Mouse (Mus musculus) liver, postnatal 0 days (tissue): ENCODE results near the gene Hist1h2bh.
"Not testable (repeated sequence)": the region's sequence is repeated elsewhere in the genome, so short reads cannot be mapped to it uniquely, and the experiment has no call there.

Experiments
- CTCF ChIP-seq: sonication (generic); IDR thresholded peaks from 2 replicates; pipeline ENCODE4 v1.5.1; 2016; ENCODE audit warnings: antibody characterized with exemption, low read depth
- EP300 ChIP-seq: IDR thresholded peaks from 2 replicates; pipeline ENCODE4 v1.6.1; 2016; ENCODE audit warnings: antibody characterized with exemption, low read depth, mild to moderate bottlenecking

DNA sequence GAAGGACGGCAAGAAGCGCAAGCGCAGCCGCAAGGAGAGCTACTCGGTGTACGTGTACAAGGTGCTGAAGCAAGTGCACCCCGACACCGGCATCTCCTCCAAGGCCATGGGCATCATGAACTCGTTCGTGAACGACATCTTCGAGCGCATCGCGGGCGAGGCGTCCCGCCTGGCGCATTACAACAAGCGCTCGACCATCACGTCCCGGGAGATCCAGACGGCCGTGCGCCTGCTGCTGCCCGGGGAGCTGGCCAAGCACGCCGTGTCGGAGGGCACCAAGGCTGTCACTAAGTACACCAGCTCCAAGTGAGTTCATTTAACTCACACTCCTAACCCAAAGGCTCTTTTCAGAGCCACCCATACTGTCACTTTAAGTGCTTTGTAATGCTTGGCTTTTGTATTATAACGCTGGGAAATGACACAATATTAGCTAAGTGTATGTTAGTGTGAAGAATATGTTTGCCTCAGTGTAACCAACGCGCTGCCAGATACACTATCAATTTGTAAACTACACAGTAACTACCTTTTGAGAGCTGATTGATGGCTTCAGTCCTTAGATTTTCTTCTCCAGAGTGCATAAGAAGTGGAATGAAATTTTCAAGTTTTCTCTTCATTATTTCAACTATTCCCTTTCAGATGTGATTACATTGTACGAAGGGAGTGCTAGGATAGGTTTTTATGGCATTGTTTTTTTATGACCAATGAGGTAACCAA lies 28.5 kb upstream of the Hist1h2bh start:
- 0 out of 2 replicates have a peak, but pooled peaks have one; percentile 14 for TF ChIP-seq EP300
- not testable (repeated sequence) for TF ChIP-seq CTCF
